Mouse (Mus musculus): ENCODE data around the gene Usp36.

The Usp36 gene

DNA sequence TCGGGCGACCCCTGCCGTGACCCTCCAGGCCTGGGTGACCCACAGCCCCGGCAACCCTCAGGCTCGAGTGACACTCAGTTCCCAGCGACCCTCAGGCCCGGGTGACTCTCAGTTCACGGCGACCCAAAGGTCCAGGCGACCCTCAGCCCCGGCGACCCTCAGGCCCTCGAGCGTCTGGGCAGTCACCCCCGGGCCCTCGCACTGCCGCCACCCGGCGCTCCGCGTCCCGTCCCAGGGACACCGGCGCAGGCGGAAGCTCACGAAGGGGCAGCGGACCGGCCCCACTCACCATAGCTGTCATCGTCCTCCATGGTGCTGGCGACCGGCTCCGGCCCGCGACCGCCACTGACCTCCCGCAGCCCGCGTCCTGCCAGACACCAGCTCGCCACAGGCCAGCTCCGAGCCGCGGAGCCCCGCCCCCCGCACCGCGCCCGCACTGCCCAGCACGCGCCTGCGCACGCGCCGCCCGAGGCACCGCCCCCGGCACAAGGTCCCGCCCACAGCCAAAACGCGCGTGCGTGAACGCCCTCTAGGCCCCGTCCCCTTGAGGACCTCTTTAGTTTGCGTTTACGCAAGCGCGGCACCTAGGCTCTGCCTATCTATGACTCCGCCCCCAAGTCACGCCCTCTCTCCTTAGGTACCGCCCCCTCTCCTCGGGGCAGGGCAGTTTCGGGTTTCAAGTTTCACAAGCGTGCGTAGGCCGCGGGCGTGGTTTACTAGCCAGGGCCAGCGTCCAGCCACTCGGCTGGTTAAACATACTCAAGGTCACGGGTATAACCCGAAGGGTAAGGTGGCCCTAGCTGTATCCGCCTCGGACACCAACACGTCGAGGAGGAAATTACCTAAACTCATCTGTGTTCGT lies 41.7 kb downstream of the Usp36 start, which contains the start of gene Cyth1:
Gene Cyth1, minus strand, starts transcription at position 443 of the 862 bp plus-strand sequence.
- DNase-seq (ENCODE audit: low spot score in 2 of 2) = peak; percentile 96

- peak in 1 of 2 experiments; percentile 19 for DNase-seq (ENCODE audit: low spot score in 2 of 2)
Observed at GRCm38 (mm10) chr11:118247359-118248095, 42.5 kb downstream of the Usp36 start.

DNA sequence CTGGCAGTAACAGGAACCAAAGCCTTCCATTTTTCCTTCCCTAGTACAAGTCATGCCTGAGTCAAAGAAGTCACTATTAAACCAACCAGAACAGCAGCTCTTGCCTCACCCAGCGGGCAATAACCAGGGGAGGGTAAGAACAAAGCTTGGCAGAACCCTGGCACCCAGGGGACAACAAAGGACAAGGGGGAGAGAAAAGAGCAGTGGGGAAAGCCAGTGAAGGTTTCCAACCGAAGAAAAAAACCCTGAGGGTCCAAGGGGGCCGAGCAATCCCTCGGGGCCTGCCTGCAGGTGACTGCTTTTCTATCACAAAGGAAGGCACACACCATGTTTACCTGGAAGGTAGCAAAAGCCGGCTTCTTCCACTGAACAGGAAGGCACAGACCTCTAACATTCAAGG lies 43.3 kb downstream of the Usp36 start:
- DNase-seq (ENCODE audit: low spot score in 2 of 2) = no peak

DNA sequence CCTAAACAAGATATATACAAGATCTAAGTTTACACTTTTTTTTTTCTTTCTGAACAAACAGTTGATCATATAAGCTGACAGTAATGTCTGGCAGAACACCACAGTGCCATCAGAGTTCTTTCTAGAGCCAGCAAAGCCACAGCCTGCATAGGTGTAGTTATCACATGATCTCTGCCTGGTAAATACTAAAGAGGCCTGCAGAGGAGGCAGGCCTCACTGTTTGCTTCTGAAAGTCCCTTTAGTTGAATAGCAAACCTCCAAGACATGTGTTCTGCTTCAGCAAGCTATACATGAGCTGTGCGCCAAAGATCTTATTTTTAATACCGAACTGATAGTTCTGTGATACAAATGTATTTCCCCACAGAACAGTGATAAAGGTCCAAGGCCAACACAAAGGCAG lies 44.9 kb downstream of the Usp36 start:
- no peak for DNase-seq (ENCODE audit: low spot score in 2 of 2)

GRCm38 (mm10) chr11:118243627-118244261 lies 46.3 kb downstream of the Usp36 start:
- DNase-seq (ENCODE audit: low spot score in 2 of 2) = no peak

DNA sequence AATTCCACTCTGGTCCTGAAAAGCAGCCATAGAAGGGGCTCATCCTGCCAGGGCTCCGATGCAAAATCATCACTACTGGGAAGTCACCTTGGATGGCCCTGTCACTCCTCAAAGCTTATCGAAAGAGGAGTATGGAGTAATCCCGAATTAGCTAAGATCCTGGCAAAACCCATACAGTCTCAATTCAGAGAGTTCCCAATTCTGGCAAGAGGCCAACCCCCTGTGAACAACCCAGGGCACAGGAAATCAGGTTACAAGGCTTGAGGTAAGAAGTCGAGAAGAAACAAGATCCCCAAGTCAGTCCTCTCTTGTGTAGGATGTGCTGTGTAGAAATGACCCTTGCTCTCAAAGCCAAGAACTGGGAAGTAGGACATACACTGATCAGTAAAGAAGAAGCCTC lies 47.5 kb downstream of the Usp36 start:
- no peak for DNase-seq (ENCODE audit: low spot score in 2 of 2)

DNA sequence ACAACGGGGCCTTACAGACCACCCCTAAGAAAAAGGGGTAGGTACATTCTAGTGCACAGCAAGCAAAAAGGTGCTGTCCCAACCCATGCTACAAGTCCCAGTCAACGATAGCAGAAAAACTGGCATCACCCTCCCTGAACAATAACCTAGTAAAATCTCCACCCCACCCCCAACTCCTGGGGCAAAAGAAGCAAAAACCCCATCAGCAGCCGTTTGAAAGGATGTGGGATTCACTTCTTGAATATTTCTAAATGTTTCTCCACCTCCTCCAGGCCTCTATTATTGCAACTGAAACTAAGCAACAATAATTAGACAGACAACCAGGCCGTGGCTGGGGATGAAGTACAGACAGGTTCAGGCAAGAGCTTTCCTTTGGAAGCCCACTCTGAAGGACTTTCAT lies 49.7 kb downstream of the Usp36 start:
- no peak for DNase-seq (ENCODE audit: low spot score in 2 of 2)

GRCm38 (mm10) chr11:118239281-118240198 lies 50.5 kb downstream of the Usp36 start:
- DNase-seq (ENCODE audit: low spot score in 2 of 2) = no peak

- DNase-seq (ENCODE audit: low spot score in 2 of 2) = no peak
Observed at GRCm38 (mm10) chr11:118236520-118237190, 53.4 kb downstream of the Usp36 start.

DNA sequence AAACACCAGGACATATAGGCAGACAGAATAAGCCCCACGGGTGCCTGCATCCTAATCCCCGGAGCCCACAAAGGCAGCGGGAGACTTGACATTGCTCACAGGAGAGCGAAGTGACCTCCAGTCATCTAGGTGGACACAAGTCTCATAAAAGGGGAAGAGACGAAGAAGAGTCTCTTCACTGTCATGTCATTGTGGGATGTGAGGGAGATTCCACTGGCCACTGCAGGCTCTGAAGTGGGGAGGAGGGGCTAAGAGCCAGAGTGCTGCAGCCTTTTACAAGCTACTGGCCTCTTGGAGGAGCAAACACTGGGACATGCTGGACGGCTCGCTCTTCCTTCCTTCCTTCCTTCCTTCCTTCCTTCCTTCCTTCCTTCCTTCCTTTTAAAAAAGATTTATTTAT lies 55.1 kb downstream of the Usp36 start:
- DNase-seq (ENCODE audit: low spot score in 2 of 2) = no peak

GRCm38 (mm10) chr11:118234500-118234899 lies 55.5 kb downstream of the Usp36 start:
- no peak for DNase-seq (ENCODE audit: low spot score in 2 of 2)

DNA sequence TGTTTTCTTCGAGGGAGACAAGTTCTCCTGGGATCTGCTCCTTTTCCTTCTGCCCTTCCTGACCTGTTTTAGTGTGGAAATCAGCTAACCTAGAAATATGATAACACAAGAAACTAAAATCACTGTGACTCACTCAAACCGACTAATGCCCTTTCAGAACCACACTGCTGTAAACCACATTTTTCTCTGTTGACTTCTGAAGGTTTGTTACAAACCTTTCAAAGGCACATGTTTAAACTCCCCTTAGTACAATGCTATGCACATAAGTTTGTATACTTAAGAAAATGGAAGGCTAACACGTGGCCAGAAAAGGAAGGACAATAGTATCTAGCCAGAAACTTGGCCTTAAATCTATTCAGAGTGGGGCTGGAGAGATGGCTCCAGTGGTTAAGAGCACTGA lies 56.1 kb downstream of the Usp36 start:
- DNase-seq (ENCODE audit: low spot score in 2 of 2) = no peak

- DNase-seq (ENCODE audit: low spot score in 2 of 2) = no peak
Observed at GRCm38 (mm10) chr11:118232314-118232831, 57.7 kb downstream of the Usp36 start.

GRCm38 (mm10) chr11:118229941-118230340 lies 60.1 kb downstream of the Usp36 start:
- no peak for DNase-seq (ENCODE audit: low spot score in 2 of 2)

GRCm38 (mm10) chr11:118227650-118228049 lies 62.4 kb downstream of the Usp36 start:
- DNase-seq (ENCODE audit: low spot score in 2 of 2) = no peak

GRCm38 (mm10) chr11:118226850-118227249 lies 63.2 kb downstream of the Usp36 start:
- no peak for DNase-seq (ENCODE audit: low spot score in 2 of 2)

GRCm38 (mm10) chr11:118225862-118226261 lies 64.2 kb downstream of the Usp36 start:
- no peak for DNase-seq (ENCODE audit: low spot score in 2 of 2)

- DNase-seq (ENCODE audit: low spot score in 2 of 2) = no peak
Observed at GRCm38 (mm10) chr11:118225056-118225836, 64.8 kb downstream of the Usp36 start.

- DNase-seq (ENCODE audit: low spot score in 2 of 2) = no peak
Observed at GRCm38 (mm10) chr11:118223416-118224067, 66.5 kb downstream of the Usp36 start.
